Mouse (Mus musculus): ENCODE data around the gene Slc28a2.

GRCm38 (mm10) chr2:122476585-122476984 lies 50.3 kb downstream of the Slc28a2 start:
- TF ChIP-seq CTCF (IDR thresholded peaks at IDR 0.05), result no peak
- TF ChIP-seq POLR2A (IDR thresholded peaks at IDR 0.05; ENCODE audit: insufficient read depth, low read depth, low read length), result no peak

Data from heart, adult 2 months (tissue).